Mouse (Mus musculus): ENCODE results near the gene Adnp.

The Adnp gene

GRCm38 (mm10) chr2:168206725-168207644 is at the start of gene Adnp:
Gene Adnp (minus strand): TSS chr2:168207112.
- peak; percentile 99 for DNase-seq

GRCm38 (mm10) chr2:168256506-168256905 is 49.6 kb upstream of the Adnp start:
- DNase-seq: no peak

- no peak for DNase-seq
Observed at GRCm38 (mm10) chr2:168253822-168254221, 46.9 kb upstream of the Adnp start.

GRCm38 (mm10) chr2:168252639-168253292 is 45.9 kb upstream of the Adnp start:
- peak; percentile 78 for DNase-seq

GRCm38 (mm10) chr2:168250270-168250669 is 43.4 kb upstream of the Adnp start:
- DNase-seq: peak; percentile 86

- DNase-seq: peak; percentile 66
Observed at GRCm38 (mm10) chr2:168248856-168249245, 41.9 kb upstream of the Adnp start.

- no peak for DNase-seq
Observed at GRCm38 (mm10) chr2:168248167-168248855, 41.4 kb upstream of the Adnp start.

- DNase-seq: no peak
Observed at GRCm38 (mm10) chr2:168245571-168245970, 38.7 kb upstream of the Adnp start.

- no peak for DNase-seq
Observed at GRCm38 (mm10) chr2:168243278-168243677, 36.4 kb upstream of the Adnp start.

- no peak for DNase-seq
Observed at GRCm38 (mm10) chr2:168242841-168243240, 35.9 kb upstream of the Adnp start.

GRCm38 (mm10) chr2:168238335-168238734 is 31.4 kb upstream of the Adnp start:
- DNase-seq: no peak

- no peak for DNase-seq
Observed at GRCm38 (mm10) chr2:168233286-168233685, 26.4 kb upstream of the Adnp start.

- DNase-seq: no peak
Observed at GRCm38 (mm10) chr2:168231471-168231829, 24.5 kb upstream of the Adnp start.

- peak; percentile 31 for DNase-seq
Observed at GRCm38 (mm10) chr2:168230773-168231470, 24.0 kb upstream of the Adnp start.

- DNase-seq: peak; percentile 95
Observed at GRCm38 (mm10) chr2:168230026-168230728, 23.3 kb upstream of the Adnp start, which contains the start of the genes Gm20716, Dpm1 and Mocs3. Gene Gm20716 (minus strand): TSS chr2:168230364. Gene Dpm1 (minus strand): TSS chr2:168230591. Gene Mocs3 (plus strand): TSS chr2:168230622.

GRCm38 (mm10) chr2:168229116-168230025 is 22.5 kb upstream of the Adnp start:
- no peak for DNase-seq

GRCm38 (mm10) chr2:168223326-168223725 is 16.4 kb upstream of the Adnp start:
- no peak for DNase-seq

- no peak for DNase-seq
Observed at GRCm38 (mm10) chr2:168213788-168214397, 7.0 kb upstream of the Adnp start.

GRCm38 (mm10) chr2:168207883-168208282 is 971 bp upstream of the Adnp start:
- no peak for DNase-seq
